Mouse (Mus musculus) embryo, embryonic 9.5 days (tissue): ENCODE measurements around the gene Brpf3.

ENCODE experiments used
- DNase-seq: peaks from one replicate; pipeline ENCODE4 v3.0.0-alpha.2; 2017; ENCODE audit errors: extremely low spot score

Brpf3 gene

DNA sequence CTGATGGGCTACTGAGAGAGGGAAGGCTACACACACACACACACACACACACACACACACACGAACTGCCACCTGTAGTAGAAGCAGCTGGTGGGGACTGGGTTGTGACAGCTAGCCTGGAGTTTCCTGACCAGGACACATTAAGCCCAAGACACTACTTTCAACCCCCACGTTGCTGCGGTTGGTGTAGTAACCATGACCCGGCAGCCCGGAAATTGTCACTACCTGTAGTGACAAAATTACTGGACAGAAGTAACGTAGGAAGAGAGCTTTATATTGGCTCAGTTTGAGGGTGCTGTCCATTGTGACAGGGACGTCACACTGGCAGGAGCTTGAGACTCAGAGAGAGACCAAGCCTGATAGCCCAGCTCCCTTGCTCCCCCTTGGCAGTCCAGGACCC lies 71.4 kb downstream of the Brpf3 start:
- no peak for DNase-seq

DNA sequence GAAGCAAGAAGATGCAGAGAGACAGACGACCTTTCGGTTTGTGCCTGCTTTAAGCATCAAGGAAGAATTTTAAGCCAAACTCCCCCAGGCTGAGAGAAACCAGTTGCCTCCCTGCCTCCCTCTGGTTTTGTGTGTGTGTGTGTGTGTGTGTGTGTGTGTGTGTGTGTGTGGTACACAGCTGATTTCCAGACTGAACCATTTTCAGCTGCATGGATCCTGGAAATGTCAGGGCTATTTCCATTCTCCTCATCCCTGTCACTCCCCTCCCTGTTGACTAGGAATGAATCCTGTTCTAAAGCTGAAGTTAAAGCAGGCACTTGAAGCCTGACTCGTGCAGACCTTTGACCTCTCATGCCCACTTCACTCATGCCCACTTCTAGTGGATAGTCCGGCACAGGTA lies 73.3 kb downstream of the Brpf3 start:
- no peak for DNase-seq

GRCm38 (mm10) chr17:28874825-28875224 lies 73.9 kb downstream of the Brpf3 start:
- no peak for DNase-seq

- no peak for DNase-seq
Observed at GRCm38 (mm10) chr17:28875316-28875715, 74.4 kb downstream of the Brpf3 start.

GRCm38 (mm10) chr17:28876331-28876730 lies 75.4 kb downstream of the Brpf3 start:
- DNase-seq = no peak

- peak; percentile 60 for DNase-seq
Observed at GRCm38 (mm10) chr17:28876821-28877220, 75.9 kb downstream of the Brpf3 start.

GRCm38 (mm10) chr17:28879931-28880391 lies 79.1 kb downstream of the Brpf3 start:
- DNase-seq = peak; percentile 82

- peak; percentile 68 for DNase-seq
Observed at GRCm38 (mm10) chr17:28882316-28882715, 81.4 kb downstream of the Brpf3 start.

GRCm38 (mm10) chr17:28882810-28883209 lies 81.9 kb downstream of the Brpf3 start:
- no peak for DNase-seq

GRCm38 (mm10) chr17:28883941-28884516 lies 83.1 kb downstream of the Brpf3 start:
- no peak for DNase-seq

- DNase-seq = no peak
Observed at GRCm38 (mm10) chr17:28885231-28885630, 84.3 kb downstream of the Brpf3 start.

- no peak for DNase-seq
Observed at GRCm38 (mm10) chr17:28886266-28886665, 85.4 kb downstream of the Brpf3 start.
